Mouse (Mus musculus) hindbrain, embryonic 11.5 days (tissue): Measurements from ENCODE around the gene Tars2. TPM values are rescaled to one million over a fixed set of nuclear protein-coding genes. Genes with fewer than 3 reads are reported as not detected.
"Not testable (repeated sequence)": the region's sequence is repeated elsewhere in the genome, so short reads cannot be mapped to it uniquely, and the experiment has no call there.

ENCODE experiments used
- ATAC-seq: fragments of 200-750 bp; cut with Nextera tagmentation; 2 replicates; pipeline ENCODE4 v1.8.0; 2017; ENCODE audit warnings: mild to moderate bottlenecking, moderate TSS enrichment, moderate library complexity; ENCODE audit not compliant: low FRiP score
- DNase-seq: peaks from one replicate; pipeline ENCODE4 v3.0.0-alpha.2; 2015; ENCODE audit warnings: low spot score
- H3K27ac ChIP-seq: fragments of 300-500 bp; sonication (generic); 2 replicates; pipeline ENCODE4 v1.5.1; 2014; ENCODE audit warnings: mild to moderate bottlenecking, low read depth, low read length
- H3K27me3 ChIP-seq: fragments of 300-500 bp; sonication (generic); 2 replicates; pipeline ENCODE4 v1.6.1; 2014; ENCODE audit warnings: mild to moderate bottlenecking, low read length, moderate library complexity, mixed read lengths; ENCODE audit not compliant: control insufficient read depth, insufficient read depth
- H3K36me3 ChIP-seq: fragments of 300-500 bp; sonication (generic); 2 replicates; pipeline ENCODE4 v1.6.1; 2014; ENCODE audit warnings: mild to moderate bottlenecking, low read length, moderate library complexity, mixed read lengths; ENCODE audit not compliant: control insufficient read depth, insufficient read depth
- H3K4me1 ChIP-seq: fragments of 300-500 bp; sonication (generic); replicated peaks from 2 replicates; pipeline ENCODE4 v1.6.1; 2014; ENCODE audit warnings: low read length, mixed read lengths; ENCODE audit not compliant: control insufficient read depth, insufficient read depth
- H3K4me2 ChIP-seq: fragments of 300-500 bp; sonication (generic); replicated peaks from 2 replicates; pipeline ENCODE4 v1.6.1; 2014; ENCODE audit warnings: mild to moderate bottlenecking, low read depth, low read length
- H3K4me3 ChIP-seq: fragments of 300-500 bp; sonication (generic); 2 replicates; pipeline ENCODE4 v1.5.1; 2014; ENCODE audit warnings: low read depth, low read length
- H3K9ac ChIP-seq: fragments of 300-500 bp; sonication (generic); 2 replicates; pipeline ENCODE4 v1.6.1; 2014; ENCODE audit warnings: low read depth, low read length
- H3K9me3 ChIP-seq: fragments of 300-500 bp; sonication (generic); 2 replicates; pipeline ENCODE4 v1.6.1; 2016; ENCODE audit warnings: low read length; ENCODE audit not compliant: control insufficient read depth
- WGBS: fragments of 180-500 bp; shearing (Covaris S2); extraction: QIAGEN DNeasy Blood & Tissue Kit; methylation state at CpG from one replicate; pipeline ENCODE4 v1.1.7; 2014; 5-methylcytosine and 5-hydroxymethylcytosine counted together
- polyA plus RNA-seq: library from polyadenylated mRNA; unstranded; fragments of >200 nt; fragmentation: Nextera tagmentation; extraction: Ambion mirVana; gene quantifications from 2 replicates; pipeline ENCODE4 v1.2.1, GENCODE M21; 2014

Gene Tars2
- polyA plus RNA-seq, 1 experiment from 2014 or later, result 42.6 TPM

- Histone ChIP-seq H3K36me3 (no peaks in the 10 kb centered on the region), H3K9ac (no peak overlapping the region), H3K4me1 (peaks cover 3% of the 10 kb centered on the region; the same call in 1 of the 2 replicates), H3K4me3 (no peak overlapping the region), H3K9me3 (no peaks in the 10 kb centered on the region), H3K4me2 (no peak overlapping the region), H3K27ac (0 out of 2 replicates have a peak overlapping the region, but pooled peaks have one; percentile 45), H3K27me3 (no peaks in the 10 kb centered on the region)
- WGBS, result 9% methylated on average over 7 of the region's 7 CpGs
- ATAC-seq, result no peak
- no peak for DNase-seq
Measured at GRCm38 (mm10) chr3:95696360-95696759, 63.6 kb downstream of the Tars2 start.

GRCm38 (mm10) chr3:95695796-95696195, 64.2 kb downstream of the Tars2 start:
- no peaks in the 10 kb centered on the region for H3K9me3 ChIP-seq
- DNase-seq, result peak; percentile 30
- no peak for ATAC-seq
- 22% methylated on average over 3 of the region's 3 CpGs for WGBS
- H3K4me3 ChIP-seq, result no peak overlapping the region
- 0 out of 2 replicates have a peak, but pooled peaks cover 3% of the 10 kb centered on the region for H3K4me1 ChIP-seq
- H3K36me3 ChIP-seq, result no peaks in the 10 kb centered on the region
- no peaks in the 10 kb centered on the region for H3K27me3 ChIP-seq
- H3K27ac ChIP-seq, result peak overlapping the region; percentile 45; the same call in 1 of the 2 replicates
- H3K4me2 ChIP-seq, result no peak overlapping the region
- no peak overlapping the region for H3K9ac ChIP-seq

GRCm38 (mm10) chr3:95694808-95695703, 65.0 kb downstream of the Tars2 start:
- 90% methylated on average over 11 of the region's 11 CpGs for WGBS
- Histone ChIP-seq H3K4me3 (no peak overlapping the region), H3K4me2 (no peak overlapping the region), H3K9me3 (no peaks in the 10 kb centered on the region), H3K9ac (no peak overlapping the region), H3K27ac (no peak overlapping the region), H3K36me3 (no peaks in the 10 kb centered on the region), H3K27me3 (no peaks in the 10 kb centered on the region), H3K4me1 (0 out of 2 replicates have a peak, but pooled peaks cover 3% of the 10 kb centered on the region)
- DNase-seq, result no peak
- no peak for ATAC-seq

GRCm38 (mm10) chr3:95693821-95694807, 65.9 kb downstream of the Tars2 start:
- H3K4me3 ChIP-seq, result no peak overlapping the region
- no peaks in the 10 kb centered on the region for H3K9me3 ChIP-seq
- H3K27me3 ChIP-seq, result no peaks in the 10 kb centered on the region
- WGBS, result 61% methylated on average over 11 of the region's 11 CpGs
- 0 out of 2 replicates have a peak, but pooled peaks cover 3% of the 10 kb centered on the region for H3K4me1 ChIP-seq
- ATAC-seq, result no peak
- no peak overlapping the region for H3K9ac ChIP-seq
- no peak for DNase-seq
- H3K27ac ChIP-seq, result no peak overlapping the region
- H3K4me2 ChIP-seq, result no peak overlapping the region
- H3K36me3 ChIP-seq, result no peaks in the 10 kb centered on the region

GRCm38 (mm10) chr3:95692677-95693076, 67.3 kb downstream of the Tars2 start:
- peaks cover 4% of the 10 kb centered on the region; the same call in 1 of the 2 replicates for H3K4me1 ChIP-seq
- H3K9ac ChIP-seq, result no peak overlapping the region
- H3K27me3 ChIP-seq, result no peaks in the 10 kb centered on the region; the same call in 1 of the 2 replicates
- no peak overlapping the region for H3K4me3 ChIP-seq
- ATAC-seq (no peak), DNase-seq (no peak)
- H3K36me3 ChIP-seq, result no peaks in the 10 kb centered on the region
- H3K4me2 ChIP-seq, result no peak overlapping the region
- WGBS, result 86% methylated on average over 6 of the region's 6 CpGs
- no peaks in the 10 kb centered on the region for H3K9me3 ChIP-seq
- H3K27ac ChIP-seq, result no peak overlapping the region

- not testable (repeated sequence) for H3K27ac ChIP-seq, H3K27me3 ChIP-seq, H3K4me2 ChIP-seq, H3K9ac ChIP-seq, H3K4me3 ChIP-seq, DNase-seq, H3K4me1 ChIP-seq, H3K36me3 ChIP-seq, H3K9me3 ChIP-seq, ATAC-seq
- 81% methylated on average over 2 of the region's 2 CpGs for WGBS
Measured at GRCm38 (mm10) chr3:95690552-95690951, 69.5 kb downstream of the Tars2 start.

Other genes starting within 250 kb of the Tars2 start
- gene Ctss, start 233.4 kb downstream of the Tars2 start, polyA plus RNA-seq, result 11.3 and 12.3 TPM in 2 replicates
- gene Hormad1, start 200.5 kb downstream of the Tars2 start, polyA plus RNA-seq, result not detected in 2 replicates
- 43.1 and 43.2 TPM in 2 replicates for gene Golph3l, start 171.3 kb downstream of the Tars2 start, polyA plus RNA-seq
- 83.4 and 87.4 TPM in 2 replicates for gene Ensa, start 135.2 kb downstream of the Tars2 start, polyA plus RNA-seq
- gene Mcl1, start 101.4 kb downstream of the Tars2 start, polyA plus RNA-seq, result 76.1 and 87.4 TPM in 2 replicates
- gene Adamtsl4, start 72.3 kb downstream of the Tars2 start, polyA plus RNA-seq, result 0.14 and 0.80 TPM in 2 replicates
- 13.3 and 14.3 TPM in 2 replicates for gene Ecm1, start 20.6 kb downstream of the Tars2 start, polyA plus RNA-seq
- 26.0 and 27.4 TPM in 2 replicates for gene Rprd2, start 58.7 kb upstream of the Tars2 start, polyA plus RNA-seq
- gene Prpf3, start 95.7 kb upstream of the Tars2 start, polyA plus RNA-seq, result 60.8 and 69.9 TPM in 2 replicates
- 329 and 340 TPM in 2 replicates for gene Mrps21, start 111.3 kb upstream of the Tars2 start, polyA plus RNA-seq
- gene Ciart, start 122.0 kb upstream of the Tars2 start, polyA plus RNA-seq, result 4.7 and 6.5 TPM in 2 replicates
- 11.0 and 11.2 TPM in 2 replicates for gene BC028528, start 131.8 kb upstream of the Tars2 start, polyA plus RNA-seq
- 28.5 and 34.0 TPM in 2 replicates for gene Aph1a, start 133.8 kb upstream of the Tars2 start, polyA plus RNA-seq
- gene Car14, start 144.5 kb upstream of the Tars2 start, polyA plus RNA-seq, result 26.5 and 27.8 TPM in 2 replicates
- gene Anp32e, start 169.0 kb upstream of the Tars2 start, polyA plus RNA-seq, result 114 and 133 TPM in 2 replicates
- gene Plekho1, start 235.8 kb upstream of the Tars2 start, polyA plus RNA-seq, result 70.0 and 73.7 TPM in 2 replicates